Mouse (Mus musculus): ENCODE data around the gene Wwox.

DNA sequence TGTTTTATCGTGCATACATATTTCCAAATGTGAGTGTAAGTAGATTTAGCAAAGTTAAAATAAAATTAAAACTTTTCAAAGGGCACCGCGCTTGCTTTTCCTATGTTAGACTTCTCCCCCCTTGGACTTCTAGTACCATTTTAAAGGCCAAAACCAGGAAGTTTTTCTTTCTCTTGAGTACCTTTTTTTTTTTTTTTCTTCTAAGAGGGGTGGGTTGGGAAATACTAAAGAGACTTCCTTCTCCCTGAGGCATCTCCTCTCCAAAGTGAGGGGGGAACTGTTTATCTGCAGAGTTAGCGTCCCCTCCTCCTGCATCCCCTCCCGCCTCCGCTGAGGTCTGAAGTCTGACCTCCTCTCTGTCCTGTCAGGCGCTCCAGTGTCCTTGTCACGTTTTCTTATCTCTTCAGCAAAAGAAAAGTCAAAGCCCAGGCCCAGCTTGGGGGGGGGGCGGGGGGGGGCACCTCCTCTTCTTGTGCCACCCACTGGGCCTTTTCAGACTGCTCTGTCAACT is 437.3 kb downstream of the Wwox start:
- TF ChIP-seq POLR2A (IDR thresholded peaks at IDR 0.05; ENCODE audit: extremely low read depth, insufficient read depth, low read length), result no peak
- no peak for TF ChIP-seq CTCF (IDR thresholded peaks at IDR 0.05; ENCODE audit: extremely low read depth, insufficient read depth, low read length)
